Mouse (Mus musculus): ENCODE data around the gene Cbln4.

The Cbln4 gene

DNA sequence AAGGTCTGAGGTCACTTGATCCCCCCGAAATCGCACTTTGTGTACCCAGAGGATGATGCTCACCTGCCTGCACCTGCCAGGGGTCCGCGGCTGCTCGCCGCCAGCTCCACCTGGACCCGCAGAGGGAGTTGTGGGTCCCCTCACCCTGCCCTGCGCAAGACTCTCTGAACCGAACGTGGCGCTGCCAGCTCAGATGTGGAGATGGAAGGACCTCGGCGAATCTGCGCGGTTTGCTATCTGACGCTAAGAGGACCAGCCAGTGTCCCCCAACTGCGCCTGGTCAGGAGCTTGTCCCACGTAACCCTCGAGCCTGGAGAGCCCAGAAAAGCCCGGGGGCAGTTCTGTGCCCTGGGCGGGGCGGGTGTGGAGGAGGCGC, at the start of gene Cbln4:
TSS of gene Cbln4 (minus strand) at position 232 of the 376 bp plus-strand sequence.
- no peak for DNase-seq

- DNase-seq: no peak
Measured at GRCm38 (mm10) chr2:172078596-172078995, 35.3 kb upstream of the Cbln4 start.

DNA sequence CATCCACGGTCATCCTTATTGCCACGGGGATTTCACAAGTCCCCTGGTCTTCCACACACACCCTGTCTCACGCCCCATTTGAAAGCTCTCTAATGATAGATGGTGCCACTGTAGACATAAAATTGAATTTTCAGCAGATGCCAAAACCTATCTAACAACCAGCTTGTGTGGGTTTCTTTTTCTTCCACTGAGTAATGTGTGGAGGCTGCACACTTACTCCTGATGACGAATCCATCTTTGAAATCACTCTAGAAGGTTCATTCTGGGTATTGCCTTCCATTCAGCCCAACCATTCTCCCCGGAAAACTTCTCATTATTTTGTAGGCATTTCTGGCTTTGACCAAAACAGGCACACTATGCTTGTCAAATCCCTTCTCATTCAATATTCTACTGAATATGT, 33.0 kb upstream of the Cbln4 start:
- DNase-seq: no peak

DNA sequence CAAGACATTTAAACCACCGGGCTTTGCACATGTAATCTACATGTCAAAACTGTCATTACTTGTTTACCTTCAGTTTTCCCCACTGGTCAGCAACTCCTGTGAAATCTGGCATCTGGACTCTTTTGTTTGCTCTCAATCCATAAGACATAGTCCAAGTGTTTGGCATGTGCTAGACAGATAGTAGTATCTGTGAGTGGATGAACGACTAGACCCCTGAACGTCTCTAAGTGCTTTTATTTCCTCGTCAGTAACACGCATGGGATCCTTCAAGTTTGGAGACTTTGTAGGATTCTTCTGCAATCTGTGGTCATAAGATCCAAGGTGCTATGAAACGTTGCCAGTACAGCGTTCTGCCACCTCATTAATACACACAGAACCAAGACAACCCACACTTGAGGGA, 19.6 kb upstream of the Cbln4 start:
- no peak for DNase-seq

GRCm38 (mm10) chr2:172059747-172060146, 16.5 kb upstream of the Cbln4 start:
- DNase-seq: no peak

DNA sequence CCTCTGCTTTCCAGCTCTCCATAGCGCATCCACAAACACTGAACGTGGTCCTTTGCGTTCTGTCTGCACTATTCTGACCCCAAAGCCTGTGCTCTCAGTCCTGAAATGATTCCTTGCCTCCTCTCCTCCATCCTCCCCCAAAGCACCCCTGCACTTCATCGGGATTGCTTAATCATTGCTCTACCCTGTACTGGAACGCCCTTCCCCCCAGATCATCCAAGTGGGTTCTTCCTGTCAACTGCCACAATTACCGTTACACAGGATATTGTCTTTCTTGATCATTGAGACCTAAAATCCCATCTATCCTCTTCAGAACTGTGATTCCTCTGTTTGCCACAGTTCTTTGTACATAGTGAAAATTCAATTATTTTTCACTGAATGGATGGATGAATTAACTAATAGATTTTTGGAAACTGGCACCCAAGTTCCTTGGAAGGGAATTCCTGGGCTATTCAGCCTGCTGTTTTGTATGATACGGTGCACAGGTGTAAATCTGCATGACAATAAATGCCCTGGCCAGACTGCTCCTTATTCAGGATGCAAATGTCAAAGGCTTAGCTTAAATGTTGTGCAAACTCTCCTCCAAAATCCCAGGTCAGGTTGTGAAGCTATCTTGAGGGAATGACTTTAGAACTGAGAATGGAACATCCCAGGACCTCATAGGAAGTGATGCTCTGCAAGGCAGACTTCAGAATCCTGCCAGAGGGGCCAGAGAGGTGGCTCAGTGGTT, 15.8 kb upstream of the Cbln4 start:
- no peak for DNase-seq

DNA sequence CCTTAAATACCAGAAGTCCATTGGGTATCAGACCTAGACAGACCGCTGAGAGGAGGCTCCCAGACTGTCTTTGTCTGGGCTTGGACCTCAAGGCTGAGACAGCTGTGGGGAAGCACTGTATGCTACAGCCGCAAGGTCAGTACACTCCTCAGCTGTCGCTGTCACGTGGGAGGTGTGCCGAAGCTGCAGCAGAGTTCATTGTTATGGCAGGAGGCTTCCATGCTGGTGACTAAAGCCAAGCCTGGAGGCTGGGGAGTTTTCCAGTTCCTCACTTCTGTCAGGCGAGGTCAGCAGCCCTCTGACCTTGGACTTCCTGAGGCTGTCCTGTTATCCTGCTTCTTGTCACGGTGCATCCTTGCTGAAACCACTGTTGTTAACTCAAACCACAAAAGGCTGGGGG, 2.7 kb upstream of the Cbln4 start:
- no peak for DNase-seq

DNA sequence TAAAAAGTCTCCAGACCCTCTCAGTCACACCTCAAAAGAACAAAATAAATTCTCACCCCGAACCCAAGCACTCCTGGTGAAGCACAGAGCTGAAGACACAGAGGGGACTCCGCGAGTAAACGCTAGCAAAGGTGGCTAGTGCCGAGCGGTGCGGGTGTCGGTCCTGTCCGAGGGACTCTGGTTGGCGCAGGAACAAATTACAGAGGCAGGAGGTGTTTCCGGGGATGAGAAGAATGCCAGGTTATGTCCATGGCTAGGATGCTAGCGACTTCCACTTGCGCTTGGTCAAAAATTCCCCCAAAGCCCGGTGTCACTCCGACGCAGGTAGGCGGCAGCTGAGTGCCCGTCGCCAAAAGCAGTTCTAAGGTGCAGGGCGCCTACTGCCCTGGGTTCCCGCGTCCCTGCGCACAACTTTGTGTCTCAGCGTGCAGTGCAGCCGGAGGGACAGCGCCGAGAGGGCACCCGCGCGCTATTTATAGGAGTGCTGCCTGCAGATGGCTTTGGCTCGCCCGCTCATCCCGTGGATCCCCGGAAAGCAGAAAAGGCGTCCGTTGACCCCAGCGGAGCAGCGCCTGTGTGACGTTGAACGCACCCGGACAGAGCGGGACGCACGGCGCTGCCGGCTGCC, 545 bp downstream of the Cbln4 start:
- no peak for DNase-seq

- no peak for DNase-seq
Measured at GRCm38 (mm10) chr2:172042125-172042524, 1.1 kb downstream of the Cbln4 start.

DNA sequence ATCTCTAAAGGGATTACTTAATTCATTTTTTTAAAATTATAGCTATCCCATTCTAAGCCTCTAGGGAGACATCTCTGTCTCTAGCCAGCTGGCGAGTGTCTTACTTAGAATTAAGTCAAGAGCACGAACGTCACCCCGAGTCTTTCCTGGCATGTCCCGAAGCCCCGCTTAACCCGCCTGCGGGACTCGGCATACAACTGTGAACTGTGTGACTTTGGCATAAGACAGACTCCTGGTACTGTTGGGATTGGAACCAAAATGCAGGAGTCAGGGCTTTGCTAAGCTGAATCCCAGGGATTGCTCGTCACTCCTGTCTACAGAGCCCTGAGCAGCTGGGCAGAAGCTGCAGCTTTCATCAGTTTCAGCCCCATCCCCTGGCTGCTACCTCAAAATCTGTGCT, 2.4 kb downstream of the Cbln4 start:
- no peak for DNase-seq

- no peak for DNase-seq
Measured at GRCm38 (mm10) chr2:172039601-172040000, 3.7 kb downstream of the Cbln4 start.

DNA sequence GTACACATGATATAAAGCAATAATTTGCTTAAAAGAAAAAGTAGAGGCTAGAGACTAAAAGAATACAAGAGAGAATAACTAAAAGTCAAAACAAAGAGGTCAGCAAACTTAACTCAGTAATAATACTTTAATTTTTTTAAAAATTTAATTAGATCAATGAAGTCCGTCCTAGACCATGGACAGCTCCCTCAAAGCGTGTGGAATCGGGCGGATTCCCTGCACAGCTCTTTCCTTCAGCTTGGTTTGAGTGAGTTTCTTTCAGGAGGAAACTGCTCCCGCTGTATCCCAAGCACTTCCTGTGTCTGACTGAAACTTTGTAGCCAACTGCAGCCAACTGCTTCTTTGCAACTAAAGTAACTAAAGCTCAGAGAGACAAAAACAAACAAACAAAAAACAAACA, 9.0 kb downstream of the Cbln4 start:
- no peak for DNase-seq

- no peak for DNase-seq
Measured at GRCm38 (mm10) chr2:172025459-172026130, 17.7 kb downstream of the Cbln4 start.

GRCm38 (mm10) chr2:172006726-172007125, 36.5 kb downstream of the Cbln4 start:
- no peak for DNase-seq

- DNase-seq: no peak
Measured at GRCm38 (mm10) chr2:172005970-172006369, 37.3 kb downstream of the Cbln4 start.

DNA sequence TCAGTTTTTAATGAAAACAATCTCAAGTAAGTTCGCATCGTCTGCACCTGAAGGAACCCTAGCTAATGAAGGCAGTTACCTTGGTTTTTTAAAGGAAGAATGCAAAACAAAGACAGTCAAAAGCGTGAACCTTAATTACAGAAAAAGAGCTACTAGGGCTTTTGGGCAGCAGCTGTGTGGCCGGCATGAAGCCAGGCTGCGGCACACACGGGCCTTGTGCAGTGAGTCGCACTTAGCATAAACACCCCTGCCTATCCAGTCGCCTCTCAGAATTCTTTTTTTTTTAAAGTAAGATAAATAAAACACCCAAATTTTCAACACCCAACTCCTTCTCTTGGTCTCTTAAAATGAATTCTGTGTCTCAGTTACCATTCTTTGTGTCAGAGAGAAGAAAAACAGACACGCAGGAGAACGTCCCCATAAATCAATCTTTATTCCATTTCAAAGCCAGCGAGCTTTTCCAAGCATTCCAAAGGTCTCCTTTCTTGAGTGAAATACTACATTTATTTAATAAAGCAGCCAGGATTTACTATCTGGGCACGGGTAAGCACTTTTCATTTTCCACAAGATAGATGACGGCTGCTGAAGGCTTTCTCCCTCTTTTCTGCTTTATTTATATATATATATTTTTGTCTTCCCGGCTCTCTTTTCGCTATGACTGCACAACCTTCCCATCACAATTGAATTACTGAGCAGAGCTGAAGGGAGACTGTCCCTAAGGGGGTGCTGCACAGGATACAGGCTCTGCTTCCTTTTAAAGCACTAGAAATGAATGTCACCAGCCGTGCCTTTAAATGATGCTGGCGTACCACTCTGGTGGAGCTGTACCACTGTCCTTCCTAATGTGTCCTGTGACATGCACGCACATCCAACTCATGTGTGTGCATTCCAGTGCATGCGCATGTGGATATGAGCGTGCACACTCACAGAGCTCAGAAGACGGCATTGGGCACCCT, 39.0 kb downstream of the Cbln4 start:
- DNase-seq: no peak

- DNase-seq: no peak
Measured at GRCm38 (mm10) chr2:171996979-171997686, 46.1 kb downstream of the Cbln4 start.

GRCm38 (mm10) chr2:171994861-171995260, 48.4 kb downstream of the Cbln4 start:
- DNase-seq: no peak

DNA sequence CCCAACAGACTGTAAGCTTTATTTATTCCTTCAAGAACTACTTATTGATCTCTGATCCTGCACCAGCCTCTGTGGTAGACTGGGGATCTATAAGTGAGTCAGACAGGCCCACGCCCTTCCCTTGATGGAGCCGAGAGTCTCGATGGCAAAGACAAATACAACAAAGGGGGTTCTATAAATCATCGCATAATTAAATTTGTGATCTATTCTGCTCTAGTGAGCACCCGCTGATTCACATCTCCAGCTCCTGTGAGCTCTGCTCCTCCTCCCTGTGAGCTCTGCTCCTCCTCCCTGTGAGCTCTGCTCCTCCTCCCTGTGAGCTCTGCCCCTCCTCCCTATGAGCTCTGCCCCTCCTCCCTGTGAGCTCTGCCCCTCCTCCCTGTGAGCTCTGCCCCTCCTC, 49.0 kb downstream of the Cbln4 start:
- no peak for DNase-seq

GRCm38 (mm10) chr2:171986686-171987085, 56.6 kb downstream of the Cbln4 start:
- no peak for DNase-seq
